Mouse (Mus musculus): ENCODE data around the gene 1700088E04Rik.

The 1700088E04Rik gene

GRCm38 (mm10) chr15:79131442-79131841, 9.6 kb downstream of the 1700088E04Rik start:
- DNase-seq (ENCODE audit: low read depth) = no peak

GRCm38 (mm10) chr15:79130782-79131181, 10.3 kb downstream of the 1700088E04Rik start:
- no peak for DNase-seq (ENCODE audit: low read depth)

- no peak for DNase-seq (ENCODE audit: low read depth)
Observed at GRCm38 (mm10) chr15:79129311-79129710, 11.7 kb downstream of the 1700088E04Rik start.

- peak; percentile 43 for DNase-seq (ENCODE audit: low read depth)
Observed at GRCm38 (mm10) chr15:79128208-79128607, 12.8 kb downstream of the 1700088E04Rik start.

GRCm38 (mm10) chr15:79127101-79127500, 14.0 kb downstream of the 1700088E04Rik start:
- no peak for DNase-seq (ENCODE audit: low read depth)

- peak; percentile 77 for DNase-seq (ENCODE audit: low read depth)
Observed at GRCm38 (mm10) chr15:79126217-79126932, 14.7 kb downstream of the 1700088E04Rik start.

- no peak for DNase-seq (ENCODE audit: low read depth)
Observed at GRCm38 (mm10) chr15:79124331-79124875, 16.6 kb downstream of the 1700088E04Rik start.

- no peak for DNase-seq (ENCODE audit: low read depth)
Observed at GRCm38 (mm10) chr15:79123751-79124150, 17.3 kb downstream of the 1700088E04Rik start.

GRCm38 (mm10) chr15:79122546-79122945, 18.5 kb downstream of the 1700088E04Rik start:
- DNase-seq (ENCODE audit: low read depth) = no peak

- DNase-seq (ENCODE audit: low read depth) = no peak
Observed at GRCm38 (mm10) chr15:79122119-79122518, 18.9 kb downstream of the 1700088E04Rik start.

- DNase-seq (ENCODE audit: low read depth) = no peak
Observed at GRCm38 (mm10) chr15:79119491-79119890, 21.6 kb downstream of the 1700088E04Rik start.

GRCm38 (mm10) chr15:79115276-79115675, 25.8 kb downstream of the 1700088E04Rik start:
- DNase-seq (ENCODE audit: low read depth) = peak; percentile 63

- DNase-seq (ENCODE audit: low read depth) = no peak
Observed at GRCm38 (mm10) chr15:79111774-79112173, 29.3 kb downstream of the 1700088E04Rik start.

GRCm38 (mm10) chr15:79110528-79110927, 30.5 kb downstream of the 1700088E04Rik start:
- no peak for DNase-seq (ENCODE audit: low read depth)

GRCm38 (mm10) chr15:79110031-79110430, 31.0 kb downstream of the 1700088E04Rik start:
- DNase-seq (ENCODE audit: low read depth) = no peak

- DNase-seq (ENCODE audit: low read depth) = peak; percentile 70
Observed at GRCm38 (mm10) chr15:79109321-79109934, 31.6 kb downstream of the 1700088E04Rik start.

GRCm38 (mm10) chr15:79108421-79109320, 32.4 kb downstream of the 1700088E04Rik start, which contains the start of gene Micall1:
TSS of gene Micall1 (plus strand) at chr15:79108898.
- peak; percentile 79 for DNase-seq (ENCODE audit: low read depth)

GRCm38 (mm10) chr15:79107966-79108365, 33.1 kb downstream of the 1700088E04Rik start:
- no peak for DNase-seq (ENCODE audit: low read depth)

GRCm38 (mm10) chr15:79105804-79106203, 35.2 kb downstream of the 1700088E04Rik start:
- no peak for DNase-seq (ENCODE audit: low read depth)

- no peak for DNase-seq (ENCODE audit: low read depth)
Observed at GRCm38 (mm10) chr15:79103264-79103663, 37.8 kb downstream of the 1700088E04Rik start.

- DNase-seq (ENCODE audit: low read depth) = no peak
Observed at GRCm38 (mm10) chr15:79101531-79101930, 39.5 kb downstream of the 1700088E04Rik start.

GRCm38 (mm10) chr15:79100391-79100790, 40.7 kb downstream of the 1700088E04Rik start:
- no peak for DNase-seq (ENCODE audit: low read depth)

All from induced T-regulatory cell, adult 2 months (primary cell).